Mouse (Mus musculus) CH12.LX (cell line): ENCODE data around the gene Pias4. TPM values are rescaled to one million over a fixed set of nuclear protein-coding genes. Genes with fewer than 3 reads are reported as not detected.

Experiments used
- DNase-seq: peaks from one replicate; pipeline ENCODE4 v3.0.0-alpha.2; 2013; ENCODE audit errors: extremely low read depth
- H3K27ac ChIP-seq: 2 replicates; pipeline ENCODE4 v1.5.1; 2012; ENCODE audit warnings: low read depth, mild to moderate bottlenecking, control low read depth, moderate library complexity; ENCODE audit not compliant: insufficient read depth
- H3K27me3 ChIP-seq: replicated peaks from 2 replicates; pipeline ENCODE3; 2012; ENCODE audit warnings: inconsistent platforms
- H3K36me3 ChIP-seq, 2 experiments: replicated peaks in 1 of 2; 2 replicates each; pipeline versions ENCODE3 to v1.6.1; 2012; ENCODE audit warnings: inconsistent platforms in 1 of 2, low read length in 1 of 2, mild to moderate bottlenecking in 1 of 2, mixed read lengths in 1 of 2, moderate library complexity in 1 of 2; ENCODE audit not compliant: control insufficient read depth in 1 of 2, insufficient read depth in 1 of 2
- H3K4me1 ChIP-seq, 2 experiments: 2 replicates each; pipeline ENCODE4 v1.6.1; 2012; ENCODE audit warnings: inconsistent platforms in 1 of 2, moderate library complexity in 1 of 2; ENCODE audit not compliant: insufficient read depth in 2 of 2, control insufficient read depth in 1 of 2
- H3K4me2 ChIP-seq: 2 replicates; pipeline ENCODE4 v1.6.1; 2012; ENCODE audit warnings: low read depth, mild to moderate bottlenecking, control low read depth; ENCODE audit not compliant: poor library complexity, insufficient read depth, severe bottlenecking
- H3K4me3 ChIP-seq, 3 experiments: fragments of 150-350 bp in 1 of 3; sonication (generic) in 1 of 3; replicated peaks in 1 of 3; 2 replicates each; pipeline versions ENCODE3 to v1.5.1; 2011 to 2012; ENCODE audit warnings: low read depth in 2 of 3, low read length in 2 of 3, mild to moderate bottlenecking in 2 of 3, moderate library complexity in 2 of 3, control low read depth in 1 of 3, improper control_type of control experiment in 1 of 3, inconsistent platforms in 1 of 3, mixed read lengths in 1 of 3; ENCODE audit not compliant: poor library complexity in 1 of 3
- H3K79me2 ChIP-seq: replicated peaks from 2 replicates; pipeline ENCODE4 v1.6.1; 2012; ENCODE audit warnings: mild to moderate bottlenecking, moderate library complexity; ENCODE audit not compliant: control insufficient read depth, poor library complexity, insufficient read depth, severe bottlenecking; ENCODE audit errors: extremely low read depth
- H3K9ac ChIP-seq: 2 replicates; pipeline ENCODE4 v1.6.1; 2012; ENCODE audit warnings: low read depth, mild to moderate bottlenecking, control low read depth, moderate library complexity; ENCODE audit not compliant: insufficient read depth
- H3K9me3 ChIP-seq: replicated peaks from 2 replicates; pipeline ENCODE3; 2012; ENCODE audit warnings: low read length, inconsistent platforms, mixed read lengths
- CHD1 ChIP-seq: IDR thresholded peaks from 2 replicates; pipeline ENCODE4 v1.6.1; 2012; ENCODE audit warnings: low read depth, low read length, improper control_type of control experiment, inconsistent platforms
- CTCF ChIP-seq, 2 experiments: IDR thresholded peaks in 1 of 2; conservative IDR thresholded peaks in 1 of 2; 2 replicates each; pipeline ENCODE4 v1.5.1; 2011 to 2012; ENCODE audit warnings: low read depth in 2 of 2, low read length in 2 of 2, improper control_type of control experiment in 1 of 2, inconsistent platforms in 1 of 2, mild to moderate bottlenecking in 1 of 2, moderate library complexity in 1 of 2
- E2F4 ChIP-seq: IDR thresholded peaks from 2 replicates; pipeline ENCODE4 v1.6.1; 2011; ENCODE audit warnings: low read depth, low read length, improper control_type of control experiment; ENCODE audit not compliant: insufficient replicate concordance
- ELF1 ChIP-seq: IDR thresholded peaks from 2 replicates; pipeline ENCODE4 v1.6.1; 2014; ENCODE audit warnings: low read depth, mild to moderate bottlenecking, inconsistent platforms, low read length, improper control_type of control experiment
- ETS1 ChIP-seq: conservative IDR thresholded peaks from 2 replicates; pipeline ENCODE4 v1.6.1; 2012; ENCODE audit warnings: low read depth, mild to moderate bottlenecking, inconsistent platforms, low read length, improper control_type of control experiment, moderate library complexity
- GABPA ChIP-seq: IDR thresholded peaks from 2 replicates; pipeline ENCODE4 v1.6.1; 2012; ENCODE audit warnings: low read depth, low read length, improper control_type of control experiment, inconsistent platforms; ENCODE audit not compliant: insufficient replicate concordance
- HCFC1 ChIP-seq: IDR thresholded peaks from 2 replicates; pipeline ENCODE4 v1.6.1; 2012; ENCODE audit warnings: low read depth, mild to moderate bottlenecking, inconsistent platforms, low read length, improper control_type of control experiment
- IRF4 ChIP-seq: IDR thresholded peaks from 2 replicates; pipeline ENCODE4 v1.6.1; 2014; ENCODE audit warnings: low read depth, mild to moderate bottlenecking, inconsistent platforms, low read length, improper control_type of control experiment
- JUND ChIP-seq: conservative IDR thresholded peaks from 2 replicates; pipeline ENCODE4 v1.6.1; 2011; ENCODE audit warnings: low read depth, low read length, improper control_type of control experiment
- MAFK ChIP-seq: IDR thresholded peaks from 2 replicates; pipeline ENCODE4 v1.6.1; 2011; ENCODE audit warnings: low read length, improper control_type of control experiment; ENCODE audit not compliant: insufficient replicate concordance
- MAZ ChIP-seq: IDR thresholded peaks from 2 replicates; pipeline ENCODE4 v1.6.1; 2012; ENCODE audit warnings: low read depth, mild to moderate bottlenecking, inconsistent platforms, low read length, improper control_type of control experiment, moderate library complexity
- MEF2A ChIP-seq: IDR thresholded peaks from 2 replicates; pipeline ENCODE4 v1.6.1; 2014; ENCODE audit warnings: low read depth, mild to moderate bottlenecking, inconsistent platforms, low read length, improper control_type of control experiment, borderline replicate concordance
- MXI1 ChIP-seq: IDR thresholded peaks from 2 replicates; pipeline ENCODE4 v1.6.1; 2011; ENCODE audit warnings: mild to moderate bottlenecking, low read depth, low read length, improper control_type of control experiment
- MYC ChIP-seq: IDR thresholded peaks from 2 replicates; pipeline ENCODE4 v1.6.1; 2011; ENCODE audit warnings: low read depth, mild to moderate bottlenecking, improper control_type of control experiment, low read length
- NELFE ChIP-seq: IDR thresholded peaks from 2 replicates; pipeline ENCODE4 v1.6.1; 2011; ENCODE audit warnings: low read depth, low read length, improper control_type of control experiment
- NRF1 ChIP-seq: IDR thresholded peaks from 2 replicates; pipeline ENCODE4 v1.6.1; 2014; ENCODE audit warnings: low read depth, mild to moderate bottlenecking, inconsistent platforms, low read length, improper control_type of control experiment, moderate library complexity
- PAX5 ChIP-seq: IDR thresholded peaks from 2 replicates; pipeline ENCODE4 v1.6.1; 2012; ENCODE audit warnings: low read length, inconsistent platforms, mixed read lengths
- POLR2A ChIP-seq: IDR thresholded peaks from 2 replicates; pipeline ENCODE4 v1.6.1; 2011; ENCODE audit warnings: low read depth, mild to moderate bottlenecking, improper control_type of control experiment, low read length
- POLR2AphosphoS2 ChIP-seq: IDR thresholded peaks from 2 replicates; pipeline ENCODE4 v1.6.1; 2011; ENCODE audit warnings: low read depth, low read length, improper control_type of control experiment
- RAD21 ChIP-seq: IDR thresholded peaks from 2 replicates; pipeline ENCODE4 v1.6.1; 2011; ENCODE audit warnings: low read depth, mild to moderate bottlenecking, low read length, improper control_type of control experiment, moderate library complexity
- RCOR1 ChIP-seq: conservative IDR thresholded peaks from 2 replicates; pipeline ENCODE4 v1.6.1; 2012; ENCODE audit warnings: low read depth, mild to moderate bottlenecking, inconsistent platforms, low read length, improper control_type of control experiment
- SIN3A ChIP-seq: IDR thresholded peaks from 2 replicates; pipeline ENCODE4 v1.6.1; 2012; ENCODE audit warnings: low read length, improper control_type of control experiment, inconsistent platforms
- SMC3 ChIP-seq: IDR thresholded peaks from 2 replicates; pipeline ENCODE4 v1.6.1; 2011; ENCODE audit warnings: low read depth, low read length, improper control_type of control experiment
- TCF12 ChIP-seq: IDR thresholded peaks from 2 replicates; pipeline ENCODE4 v1.6.1; 2014; ENCODE audit warnings: low read depth, mild to moderate bottlenecking, inconsistent platforms, low read length, improper control_type of control experiment
- USF2 ChIP-seq: conservative IDR thresholded peaks from 2 replicates; pipeline ENCODE4 v1.6.1; 2011; ENCODE audit warnings: low read depth, low read length, improper control_type of control experiment
- ZC3H11A ChIP-seq: IDR thresholded peaks from 2 replicates; pipeline ENCODE4 v1.6.1; 2012; ENCODE audit warnings: low read depth, mild to moderate bottlenecking, inconsistent platforms, low read length, improper control_type of control experiment
- ZKSCAN1 ChIP-seq: IDR thresholded peaks from 2 replicates; pipeline ENCODE4 v1.6.1; 2012; ENCODE audit warnings: low read depth, inconsistent platforms, low read length, improper control_type of control experiment, borderline replicate concordance
- ZMIZ1 ChIP-seq: IDR thresholded peaks from 2 replicates; pipeline ENCODE4 v1.6.1; 2012; ENCODE audit warnings: low read depth, mild to moderate bottlenecking, inconsistent platforms, low read length, improper control_type of control experiment
- ZNF384 ChIP-seq: IDR thresholded peaks from 2 replicates; pipeline ENCODE4 v1.6.1; 2012; ENCODE audit warnings: low read depth, low read length, improper control_type of control experiment, inconsistent platforms
- dilution Hi-C: fragments of 300-500 bp; cut with MboI; formaldehyde crosslinking; loops from 2 replicates; pipeline ENCODE4 v1.14.3; 2020; ENCODE audit warnings: low sequenced_read_pairs; ENCODE audit not compliant: extremely low pct_unique_long_range_greater_than_20kb, extremely low pct_ligation_motif_present
- in situ Hi-C: fragments of 300-500 bp; cut with MboI; formaldehyde crosslinking; loops from 3 replicates; pipeline ENCODE4 v1.14.3; 2019; ENCODE audit warnings: low sequenced_read_pairs, low pct_ligation_motif_present, low pct_unique_long_range_greater_than_20kb, mixed read lengths
- polyA plus RNA-seq: library from polyadenylated mRNA; unstranded; fragments of >175 nt; gene quantifications from 2 replicates; pipeline ENCODE4 v1.2.1, GENCODE M21; 2012; ENCODE audit warnings: low read depth; ENCODE audit not compliant: insufficient read length
- total RNA-seq, 2 experiments: library from RNA; depleted of rRNA; stranded (reverse); fragments of 300-350 nt in 1 of 2; fragments of >200 nt in 1 of 2; gene quantifications; 2 replicates each; pipeline ENCODE4 v1.2.3; 2012 to 2014

The Pias4 gene
- total and polyA plus RNA-seq, 3 experiments: 15.3 to 33.5 (median 26.6) TPM

DNA sequence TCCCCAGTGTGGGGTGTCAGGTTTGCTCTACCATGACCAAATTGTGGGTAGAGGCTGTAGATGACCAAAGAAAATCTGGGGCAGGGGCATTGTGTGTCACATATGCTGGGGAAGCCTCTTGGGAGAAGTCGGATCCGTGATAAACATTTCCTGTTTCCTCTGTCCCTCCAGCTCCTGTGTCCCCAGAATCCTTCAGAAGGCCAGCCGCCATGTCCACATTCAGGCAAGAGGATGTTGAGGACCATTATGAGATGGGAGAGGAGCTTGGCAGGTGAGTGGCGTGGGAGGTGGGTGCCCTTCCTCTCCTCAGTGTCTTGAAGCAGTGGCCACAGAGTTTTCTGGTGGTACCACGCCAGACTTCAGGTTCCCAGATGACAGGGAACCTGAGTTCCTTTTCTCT lies 16.1 kb upstream of the Pias4 start, which contains the start of gene 4930442H23Rik:
Gene 4930442H23Rik, minus strand, starts transcription at position 45 of the 400 bp plus-strand sequence.
- H3K4me3 ChIP-seq: peak within 1 kb of the TSS; percentile 60 to 77 (median 66)
- H3K36me3 ChIP-seq: peaks cover 59 to 78% of the 10 kb centered on the region in 2 experiments
- peak within 1 kb of the TSS; percentile 24 for H3K4me2 ChIP-seq
- in situ Hi-C loops (no loop called here), dilution Hi-C loops (no loop called here)
- peaks cover 19% of the 10 kb centered on the region for H3K79me2 ChIP-seq
- peaks cover 16 to 39% of the 10 kb centered on the region in 2 experiments for H3K4me1 ChIP-seq
- TF ChIP-seq IRF4 (no peak), ZMIZ1 (no peak)
- no peaks in the 10 kb centered on the region for H3K9me3 ChIP-seq
- H3K27ac ChIP-seq: peak within 1 kb of the TSS; percentile 85
- peak within 1 kb of the TSS; percentile 64 for H3K9ac ChIP-seq
- DNase-seq: no peak
- H3K27me3 ChIP-seq: no peaks in the 10 kb centered on the region

GRCm38 (mm10) chr10:81182336-81183333 lies 14.9 kb upstream of the Pias4 start, which contains the start of gene Dapk3:
Gene Dapk3, plus strand, starts transcription at chr10:81183005.
- DNase-seq: peak; percentile 100
- dilution Hi-C loops: no loop called here
- Histone ChIP-seq H3K27me3 (no peaks in the 10 kb centered on the region), H3K9me3 (no peaks in the 10 kb centered on the region), H3K79me2 (peaks cover 30% of the 10 kb centered on the region), H3K36me3 (peaks cover 69 to 81% of the 10 kb centered on the region in 2 experiments), H3K27ac (peak within 1 kb of the TSS; percentile 85), H3K4me2 (peak within 1 kb of the TSS; percentile 24), H3K9ac (peak within 1 kb of the TSS; percentile 64), H3K4me3 (peak within 1 kb of the TSS; percentile 60 to 77 (median 66)), H3K4me1 (peaks cover 22 to 49% of the 10 kb centered on the region in 2 experiments)
- in situ Hi-C loops: no loop called here
- TF ChIP-seq ETS1 (no peak), CHD1 (no peak), ZKSCAN1 (peak; percentile 30; the same call in 1 of the 2 replicates), MEF2A (peak; percentile 73), SMC3 (no peak; the same call in 1 of the 2 replicates), RCOR1 (0 out of 2 replicates have a peak, but pooled peaks have one; percentile 42), POLR2A (peak; percentile 91), E2F4 (no peak), RAD21 (no peak), SIN3A (peak; percentile 53; the same call in 1 of the 2 replicates), NELFE (peak; percentile 62; the same call in 1 of the 2 replicates), ZMIZ1 (peak; percentile 99), GABPA (peak; percentile 5; the same call in 1 of the 2 replicates), ZC3H11A (no peak), JUND (peak; percentile 95), CTCF (conservative IDR thresholded peaks at IDR 0.05 in 1 of 2, IDR thresholded peaks at IDR 0.05 in 1 of 2; ENCODE audit: low read depth in 2 of 2, low read length in 2 of 2) (no peak), TCF12 (peak; percentile 56; the same call in 1 of the 2 replicates), MYC (peak; percentile 64), MXI1 (peak; percentile 24), MAZ (peak; percentile 78; the same call in 1 of the 2 replicates), MAFK (no peak), IRF4 (peak; percentile 41; the same call in 1 of the 2 replicates), POLR2AphosphoS2 (peak; percentile 100), USF2 (peak; percentile 67; the same call in 1 of the 2 replicates), PAX5 (no peak), NRF1 (peak; percentile 87), HCFC1 (peak; percentile 86), ELF1 (peak; percentile 96), ZNF384 (no peak)
